Mouse (Mus musculus) neural tube, embryonic 14.5 days (tissue): Measurements from ENCODE around the gene Slc6a21. TPM values are rescaled to one million over a fixed set of nuclear protein-coding genes. Genes with fewer than 3 reads are reported as not detected.

Experiments
- ATAC-seq: fragments of 200-750 bp; cut with Nextera tagmentation; 2 replicates; pipeline ENCODE4 v1.8.0; 2017; ENCODE audit warnings: low read depth, mild to moderate bottlenecking, moderate TSS enrichment, moderate library complexity
- H3K27ac ChIP-seq: fragments of 300-500 bp; sonication (generic); 2 replicates; pipeline ENCODE4 v1.5.1; 2014; ENCODE audit warnings: low read depth, mild to moderate bottlenecking, control low read depth, low read length, moderate library complexity, mixed read lengths
- H3K27me3 ChIP-seq: fragments of 300-500 bp; sonication (generic); 2 replicates; pipeline ENCODE4 v1.6.1; 2014; ENCODE audit warnings: low read length; ENCODE audit not compliant: control insufficient read depth, insufficient read depth
- H3K36me3 ChIP-seq: fragments of 300-500 bp; sonication (generic); 2 replicates; pipeline ENCODE4 v1.6.1; 2014; ENCODE audit warnings: low read length, mixed read lengths; ENCODE audit not compliant: control insufficient read depth, insufficient read depth
- H3K4me1 ChIP-seq: fragments of 300-500 bp; sonication (generic); 2 replicates; pipeline ENCODE4 v1.6.1; 2014; ENCODE audit warnings: low read length; ENCODE audit not compliant: control insufficient read depth, insufficient read depth
- H3K4me2 ChIP-seq: fragments of 300-500 bp; sonication (generic); 2 replicates; pipeline ENCODE4 v1.6.1; 2014; ENCODE audit warnings: mild to moderate bottlenecking, low read depth, low read length, control low read depth
- H3K4me3 ChIP-seq: fragments of 300-500 bp; sonication (generic); 2 replicates; pipeline ENCODE4 v1.5.1; 2014; ENCODE audit warnings: low read depth, low read length, control low read depth, mixed read lengths
- H3K9ac ChIP-seq: fragments of 300-500 bp; sonication (generic); replicated peaks from 2 replicates; pipeline ENCODE4 v1.6.1; 2014; ENCODE audit warnings: low read depth, mild to moderate bottlenecking, control low read depth, low read length, mixed read lengths
- H3K9me3 ChIP-seq: fragments of 300-500 bp; sonication (generic); 2 replicates; pipeline ENCODE4 v1.6.1; 2016; ENCODE audit warnings: low read length; ENCODE audit not compliant: control insufficient read depth
- WGBS: fragments of 180-500 bp; shearing (Covaris S2); extraction: QIAGEN DNeasy Blood & Tissue Kit; methylation state at CpG from one replicate; pipeline ENCODE4 v1.1.7; 2014; 5-methylcytosine and 5-hydroxymethylcytosine counted together
- polyA plus RNA-seq: library from polyadenylated mRNA; unstranded; fragments of >200 nt; fragmentation: Nextera tagmentation; extraction: Ambion mirVana; gene quantifications from 2 replicates; pipeline ENCODE4 v1.2.1, GENCODE M21; 2014

Gene Slc6a21
- not detected in 2 replicates for polyA plus RNA-seq

GRCm38 (mm10) chr7:45277136-45277760 is at the start of gene Slc6a21:
TSS of gene Slc6a21 (plus strand) at chr7:45277513.
- Histone ChIP-seq H3K4me1 (no peaks in the 10 kb centered on the region), H3K4me3 (peak within 1 kb of the TSS; percentile 24; the same call in 1 of the 2 replicates), H3K4me2 (peak within 1 kb of the TSS; percentile 47), H3K27ac (no peak within 1 kb of the TSS), H3K36me3 (no peaks in the 10 kb centered on the region), H3K9me3 (no peaks in the 10 kb centered on the region), H3K9ac (no peak within 1 kb of the TSS), H3K27me3 (no peaks in the 10 kb centered on the region)
- ATAC-seq, result no peak
- 6% methylated on average over 44 of the region's 44 CpGs for WGBS

DNA sequence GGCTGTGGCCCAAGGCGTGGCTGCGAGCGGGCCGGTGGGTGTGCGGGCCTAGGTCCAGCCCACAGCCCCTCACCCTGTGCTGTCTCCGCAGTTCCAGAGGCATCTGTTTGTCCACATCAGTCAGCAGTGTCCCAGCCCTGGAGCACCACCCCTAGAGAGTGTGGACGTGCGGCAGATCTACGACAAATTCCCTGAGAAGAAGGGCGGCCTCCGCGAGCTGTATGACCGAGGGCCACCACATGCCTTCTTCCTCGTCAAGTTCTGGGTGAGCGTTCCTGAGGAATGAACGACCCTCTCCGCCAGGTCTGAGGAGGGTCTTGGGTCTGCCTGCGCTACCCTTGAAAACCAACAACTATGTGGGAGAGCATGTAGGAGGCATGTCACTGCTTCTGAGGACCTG is 48.8 kb upstream of the Slc6a21 start:
- WGBS, result 97% methylated on average over 18 of the region's 18 CpGs
- H3K4me3 ChIP-seq, result no peak overlapping the region
- H3K4me1 ChIP-seq, result no peaks in the 10 kb centered on the region; the same call in 1 of the 2 replicates
- H3K36me3 ChIP-seq, result 0 out of 2 replicates have a peak, but pooled peaks cover 2% of the 10 kb centered on the region
- no peak overlapping the region for H3K9ac ChIP-seq
- no peaks in the 10 kb centered on the region for H3K27me3 ChIP-seq
- H3K4me2 ChIP-seq, result no peak overlapping the region
- no peak overlapping the region for H3K27ac ChIP-seq
- no peak for ATAC-seq
- no peaks in the 10 kb centered on the region for H3K9me3 ChIP-seq

GRCm38 (mm10) chr7:45229046-45229445 is 48.3 kb upstream of the Slc6a21 start:
- Histone ChIP-seq H3K36me3 (0 out of 2 replicates have a peak, but pooled peaks cover 2% of the 10 kb centered on the region), H3K27me3 (peaks cover under 1% of the 10 kb centered on the region; the same call in 1 of the 2 replicates), H3K4me1 (peaks cover 4% of the 10 kb centered on the region), H3K4me2 (no peak overlapping the region), H3K4me3 (no peak overlapping the region), H3K27ac (no peak overlapping the region), H3K9me3 (no peaks in the 10 kb centered on the region), H3K9ac (no peak overlapping the region)
- ATAC-seq, result no peak
- WGBS, result 96% methylated on average over 8 of the region's 8 CpGs

GRCm38 (mm10) chr7:45229459-45230203 is 47.7 kb upstream of the Slc6a21 start:
- ATAC-seq, result no peak
- 89% methylated on average over 7 of the region's 7 CpGs for WGBS
- Histone ChIP-seq H3K36me3 (0 out of 2 replicates have a peak, but pooled peaks cover 2% of the 10 kb centered on the region), H3K27ac (no peak overlapping the region), H3K4me3 (no peak overlapping the region), H3K9ac (no peak overlapping the region), H3K27me3 (peaks cover 3% of the 10 kb centered on the region; the same call in 1 of the 2 replicates), H3K9me3 (no peaks in the 10 kb centered on the region), H3K4me2 (no peak overlapping the region), H3K4me1 (peaks cover 7% of the 10 kb centered on the region)

GRCm38 (mm10) chr7:45231192-45231591 is 46.1 kb upstream of the Slc6a21 start:
- H3K27me3 ChIP-seq, result peaks cover 3% of the 10 kb centered on the region; the same call in 1 of the 2 replicates
- no peaks in the 10 kb centered on the region for H3K9me3 ChIP-seq
- H3K27ac ChIP-seq, result no peak overlapping the region
- ATAC-seq, result no peak
- H3K9ac ChIP-seq, result no peak overlapping the region
- WGBS, result 95% methylated on average over 12 of the region's 12 CpGs
- peaks cover 7% of the 10 kb centered on the region for H3K4me1 ChIP-seq
- 0 out of 2 replicates have a peak, but pooled peaks cover 2% of the 10 kb centered on the region for H3K36me3 ChIP-seq
- no peak overlapping the region for H3K4me2 ChIP-seq
- H3K4me3 ChIP-seq, result no peak overlapping the region

- Histone ChIP-seq H3K36me3 (0 out of 2 replicates have a peak, but pooled peaks cover 2% of the 10 kb centered on the region), H3K9me3 (no peaks in the 10 kb centered on the region), H3K4me1 (peaks cover 7% of the 10 kb centered on the region), H3K27ac (no peak overlapping the region), H3K27me3 (peaks cover 3% of the 10 kb centered on the region; the same call in 1 of the 2 replicates), H3K4me2 (no peak overlapping the region), H3K9ac (no peak overlapping the region), H3K4me3 (no peak overlapping the region)
- 86% methylated on average over 11 of the region's 11 CpGs for WGBS
- no peak for ATAC-seq
These were observed 45.4 kb upstream of the Slc6a21 start for GRCm38 (mm10) chr7:45231941-45232340.

DNA sequence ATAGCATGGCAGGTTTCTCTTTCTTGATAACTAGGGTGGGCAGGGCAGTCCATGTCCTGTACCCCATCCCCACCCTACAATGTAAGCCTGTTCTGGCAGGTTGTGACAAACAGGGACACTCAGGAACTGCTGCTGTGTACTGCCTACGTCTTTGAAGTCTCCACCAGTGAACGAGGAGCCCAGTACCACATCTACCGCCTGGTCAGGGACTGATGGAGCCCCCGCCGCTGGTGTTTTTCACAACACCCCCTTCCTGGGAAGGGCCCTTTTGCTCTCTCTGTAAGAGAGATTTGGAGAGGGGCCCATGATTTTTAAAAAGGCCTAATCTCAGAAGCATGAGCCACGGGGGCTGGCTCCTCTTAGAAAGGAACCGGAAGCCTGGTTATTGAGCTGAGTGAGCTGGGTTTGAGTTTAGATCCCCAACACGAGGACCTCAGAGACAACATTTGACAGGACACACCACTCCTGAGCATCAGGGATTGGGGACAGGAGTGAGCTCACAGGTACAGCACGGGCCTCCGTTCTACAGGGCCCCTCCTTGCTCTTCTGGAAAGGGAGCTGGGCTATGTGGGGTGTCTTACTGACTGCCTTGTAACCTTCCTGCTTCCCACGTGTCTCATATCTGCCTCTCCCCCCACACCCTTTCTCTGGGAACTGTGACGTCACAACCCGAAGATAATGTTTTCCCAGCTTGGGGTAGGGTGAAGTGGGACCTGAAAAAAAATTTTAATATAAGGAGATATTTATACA is 44.4 kb upstream of the Slc6a21 start:
- peaks cover 3% of the 10 kb centered on the region; the same call in 1 of the 2 replicates for H3K27me3 ChIP-seq
- WGBS, result 74% methylated on average over 13 of the region's 13 CpGs
- H3K4me3 ChIP-seq, result no peak overlapping the region
- no peak overlapping the region for H3K27ac ChIP-seq
- no peak overlapping the region for H3K4me2 ChIP-seq
- peaks cover 7% of the 10 kb centered on the region for H3K4me1 ChIP-seq
- H3K9ac ChIP-seq, result no peak overlapping the region
- H3K36me3 ChIP-seq, result 0 out of 2 replicates have a peak, but pooled peaks cover 2% of the 10 kb centered on the region
- H3K9me3 ChIP-seq, result no peaks in the 10 kb centered on the region
- ATAC-seq, result no peak

DNA sequence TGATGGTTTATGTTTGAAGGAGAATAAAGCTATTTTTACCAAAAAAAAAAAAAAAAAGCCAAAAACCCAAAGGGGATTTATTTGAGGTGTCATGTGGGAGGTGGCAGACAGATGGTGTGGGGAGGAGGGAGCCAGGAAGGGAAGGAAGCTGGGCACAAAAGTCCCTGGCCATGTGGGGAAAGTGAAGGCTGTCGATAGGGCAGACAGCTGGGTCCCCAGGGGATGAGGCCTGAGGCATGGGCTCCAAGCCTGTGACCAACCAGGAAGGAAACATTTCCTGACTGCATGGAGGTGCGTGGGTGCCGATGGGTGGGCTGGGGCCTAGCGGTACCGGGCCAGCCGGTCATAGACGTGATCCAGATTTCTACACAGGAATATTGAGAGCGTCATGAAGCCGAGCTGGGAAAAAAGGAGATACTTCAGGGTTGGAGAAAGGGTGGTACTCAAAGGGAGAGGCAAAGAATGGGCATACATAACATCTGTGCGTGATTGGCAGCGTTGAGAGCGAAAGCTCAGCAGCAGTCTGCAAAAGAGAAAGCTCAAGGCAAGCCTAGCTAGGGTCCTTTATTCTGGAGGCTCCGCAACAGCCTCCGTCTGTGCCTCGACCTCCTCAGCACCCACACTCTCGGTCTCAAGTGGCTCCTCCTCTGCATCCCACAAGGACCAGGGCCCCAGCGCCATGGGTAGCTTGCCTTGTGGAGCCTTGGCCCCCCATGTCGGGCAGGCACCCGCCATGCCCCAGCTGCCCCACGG is 43.6 kb upstream of the Slc6a21 start:
- no peak overlapping the region for H3K4me3 ChIP-seq
- no peaks in the 10 kb centered on the region for H3K9me3 ChIP-seq
- peaks cover 3% of the 10 kb centered on the region; the same call in 1 of the 2 replicates for H3K27me3 ChIP-seq
- no peak overlapping the region for H3K9ac ChIP-seq
- peaks cover 7% of the 10 kb centered on the region for H3K4me1 ChIP-seq
- 28% methylated on average over 20 of the region's 20 CpGs for WGBS
- ATAC-seq, result no peak; the same call in 1 of the 2 replicates
- no peak overlapping the region for H3K4me2 ChIP-seq
- H3K27ac ChIP-seq, result no peak overlapping the region
- H3K36me3 ChIP-seq, result 0 out of 2 replicates have a peak, but pooled peaks cover 2% of the 10 kb centered on the region
